Mouse (Mus musculus) spleen, postnatal 4 days (tissue): ENCODE data around the gene Oxct2b.
"Not testable (repeated sequence)": the region's sequence is repeated elsewhere in the genome, so short reads cannot be mapped to it uniquely, and the experiment has no call there.

ENCODE experiments used
- DNase-seq, 2 experiments: peaks; one replicate each; pipeline ENCODE4 v3.0.0; 2022; ENCODE audit warnings: low spot score in 2 of 2

Oxct2b gene

GRCm38 (mm10) chr4:123112216-123112764, 3.8 kb upstream of the Oxct2b start:
- no peak for DNase-seq

GRCm38 (mm10) chr4:123114651-123115050, 1.4 kb upstream of the Oxct2b start:
- DNase-seq, result not testable (repeated sequence)

- not testable (repeated sequence) for DNase-seq
These were observed 574 bp downstream of the Oxct2b start for GRCm38 (mm10) chr4:123116640-123117039.

- DNase-seq, result no peak
These were observed 5.2 kb downstream of the Oxct2b start for GRCm38 (mm10) chr4:123121286-123121685.

GRCm38 (mm10) chr4:123126626-123127025, 10.6 kb downstream of the Oxct2b start:
- no peak for DNase-seq

GRCm38 (mm10) chr4:123127051-123127450, 11.0 kb downstream of the Oxct2b start:
- no peak for DNase-seq

- no peak for DNase-seq
These were observed 21.5 kb downstream of the Oxct2b start for GRCm38 (mm10) chr4:123137551-123137950.

- DNase-seq, result peak; percentile 74 to 86
These were observed 23.6 kb downstream of the Oxct2b start, which contains the start of gene Ppie for GRCm38 (mm10) chr4:123139513-123140154. Gene Ppie, minus strand, starts transcription at chr4:123139951.

GRCm38 (mm10) chr4:123147446-123148150, 31.5 kb downstream of the Oxct2b start:
- no peak for DNase-seq

GRCm38 (mm10) chr4:123152003-123152402, 35.9 kb downstream of the Oxct2b start:
- no peak for DNase-seq

GRCm38 (mm10) chr4:123152976-123153375, 36.9 kb downstream of the Oxct2b start:
- DNase-seq, result no peak

GRCm38 (mm10) chr4:123155004-123155403, 38.9 kb downstream of the Oxct2b start:
- DNase-seq, result no peak

GRCm38 (mm10) chr4:123155427-123155826, 39.4 kb downstream of the Oxct2b start:
- DNase-seq, result no peak

GRCm38 (mm10) chr4:123155840-123156239, 39.8 kb downstream of the Oxct2b start:
- DNase-seq, result no peak

GRCm38 (mm10) chr4:123160571-123160970, 44.5 kb downstream of the Oxct2b start:
- DNase-seq, result no peak

- not testable (repeated sequence) for DNase-seq
These were observed 45.2 kb downstream of the Oxct2b start for GRCm38 (mm10) chr4:123161251-123161650.

- no peak for DNase-seq
These were observed 46.3 kb downstream of the Oxct2b start for GRCm38 (mm10) chr4:123162305-123162917.

GRCm38 (mm10) chr4:123164157-123164556, 48.1 kb downstream of the Oxct2b start:
- no peak for DNase-seq
